Mouse (Mus musculus): ENCODE data around the gene Elmo1.

DNA sequence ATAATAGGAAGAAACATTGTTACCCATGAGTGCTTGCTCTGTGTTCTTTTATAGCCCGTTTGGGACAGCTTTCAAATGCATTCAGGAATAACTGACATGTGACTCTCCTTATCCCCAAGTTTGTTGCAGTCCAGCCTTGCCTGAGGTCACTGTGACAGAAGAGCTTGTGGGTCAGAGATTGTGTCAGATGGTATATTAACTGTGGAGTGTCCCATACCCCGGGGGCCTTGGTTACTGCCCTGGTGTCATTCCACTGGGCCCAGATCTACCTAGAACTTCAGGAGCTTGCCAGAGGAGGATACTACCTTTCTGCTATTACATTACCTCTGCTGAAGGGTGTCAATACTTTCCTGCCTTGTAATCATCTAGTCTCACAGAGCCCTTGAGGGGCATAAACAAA is 14.4 kb downstream of the Elmo1 start:
- no peak for TF ChIP-seq CTCF (IDR thresholded peaks at IDR 0.05 in 2 of 3, conservative IDR thresholded peaks at IDR 0.05 in 1 of 3; ENCODE audit: control insufficient read depth in 1 of 3, insufficient read depth in 1 of 3, low read depth in 2 of 3, low read length in 3 of 3, poor library complexity in 1 of 3, severe bottlenecking in 1 of 3)
- TF ChIP-seq MAX (IDR thresholded peaks at IDR 0.05; ENCODE audit: low read length): no peak
